Mouse (Mus musculus) neural tube, embryonic 12.5 days (tissue): ENCODE results near the gene Dennd2c. TPM values are rescaled to one million over a fixed set of nuclear protein-coding genes. Genes with fewer than 3 reads are reported as not detected.

Experiments
- ATAC-seq: fragments of 200-750 bp; cut with Nextera tagmentation; 2 replicates; pipeline ENCODE4 v1.8.0; 2017; ENCODE audit warnings: low read depth, mild to moderate bottlenecking, moderate TSS enrichment, moderate library complexity; ENCODE audit not compliant: low FRiP score
- H3K27ac ChIP-seq: fragments of 300-500 bp; sonication (generic); 2 replicates; pipeline ENCODE4 v1.5.1; 2016
- H3K27me3 ChIP-seq: fragments of 300-500 bp; sonication (generic); replicated peaks from 2 replicates; pipeline ENCODE4 v1.6.1; 2016; ENCODE audit warnings: mild to moderate bottlenecking
- H3K36me3 ChIP-seq: fragments of 300-500 bp; sonication (generic); 2 replicates; pipeline ENCODE4 v1.6.1; 2016; ENCODE audit warnings: mild to moderate bottlenecking
- H3K4me1 ChIP-seq: fragments of 300-500 bp; sonication (generic); 2 replicates; pipeline ENCODE4 v1.6.1; 2016
- H3K4me2 ChIP-seq: fragments of 300-500 bp; sonication (generic); replicated peaks from 2 replicates; pipeline ENCODE4 v1.6.1; 2016; ENCODE audit warnings: mild to moderate bottlenecking
- H3K4me3 ChIP-seq: fragments of 300-500 bp; sonication (generic); 2 replicates; pipeline ENCODE4 v1.5.1; 2016
- H3K9ac ChIP-seq: fragments of 300-500 bp; sonication (generic); 2 replicates; pipeline ENCODE4 v1.6.1; 2016; ENCODE audit warnings: mild to moderate bottlenecking
- H3K9me3 ChIP-seq: fragments of 300-500 bp; sonication (generic); 2 replicates; pipeline ENCODE4 v1.6.1; 2016; ENCODE audit warnings: mild to moderate bottlenecking
- WGBS: fragments of 180-500 bp; shearing (Covaris S2); methylation state at CpG from one replicate; pipeline ENCODE4 v1.1.7; 2016; 5-methylcytosine and 5-hydroxymethylcytosine counted together
- polyA plus RNA-seq: library from polyadenylated mRNA; unstranded; fragments of >200 nt; fragmentation: Nextera tagmentation; extraction: Ambion mirVana; gene quantifications from 2 replicates; pipeline ENCODE4 v1.2.1, GENCODE M21; 2016

The Dennd2c gene
- polyA plus RNA-seq, result 3.0 and 3.1 TPM in 2 replicates

DNA sequence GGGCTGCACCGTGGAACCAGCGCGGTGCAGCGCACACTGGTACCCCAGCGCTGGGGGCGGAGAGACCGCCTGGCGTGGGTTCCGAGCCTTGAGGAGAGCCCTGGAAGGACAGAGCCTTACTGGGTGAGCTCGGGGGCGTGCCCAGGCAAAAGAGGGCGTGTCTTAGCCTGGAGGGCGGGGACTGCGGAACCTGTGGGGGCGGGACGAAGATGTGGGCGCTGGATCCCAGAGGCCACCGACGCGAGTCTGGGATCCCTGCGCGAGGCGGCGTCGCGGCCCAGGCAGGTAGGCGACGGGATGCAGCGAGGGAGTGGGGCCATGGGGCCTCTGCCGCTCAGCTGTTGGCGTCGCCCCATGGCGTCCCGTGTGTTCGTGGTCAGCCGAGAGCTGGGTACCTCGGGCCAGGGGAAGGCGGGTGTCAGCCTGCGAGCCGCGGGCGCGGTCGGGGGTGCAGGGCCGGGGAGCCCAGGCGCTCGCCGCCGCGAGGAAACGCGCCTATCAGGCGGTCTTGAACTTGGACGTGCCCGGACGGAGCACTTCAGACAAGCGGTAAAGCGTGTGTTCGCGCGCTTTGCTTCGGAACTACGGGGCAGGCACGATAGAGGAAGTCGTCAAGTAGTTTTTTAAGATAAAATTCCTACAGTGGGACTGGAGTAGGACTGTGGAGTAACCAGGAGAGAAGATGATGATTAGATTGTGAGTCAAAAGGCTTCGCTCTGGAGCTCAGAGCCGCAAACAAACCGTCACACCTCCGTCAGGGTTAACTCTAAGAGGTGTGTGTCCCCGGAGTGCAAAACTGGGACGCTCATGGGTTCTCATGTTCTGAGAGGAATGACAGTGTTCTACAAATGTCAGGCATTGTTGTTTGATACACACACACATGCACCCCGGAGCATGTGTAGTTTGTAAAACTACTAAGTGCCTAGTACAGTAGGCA lies at the start of gene Dennd2c:
Gene Dennd2c, plus strand, starts transcription at position 151 of the 937 bp plus-strand sequence.
- H3K27ac ChIP-seq, result no peak within 1 kb of the TSS
- ATAC-seq, result peak; percentile 97
- no peaks in the 10 kb centered on the region for H3K36me3 ChIP-seq
- H3K9ac ChIP-seq, result peak within 1 kb of the TSS; percentile 60
- peak within 1 kb of the TSS; percentile 90 for H3K4me2 ChIP-seq
- H3K4me1 ChIP-seq, result peaks cover 10% of the 10 kb centered on the region
- 1% methylated on average over 72 of the region's 72 CpGs for WGBS
- H3K27me3 ChIP-seq, result peaks cover 31% of the 10 kb centered on the region
- H3K4me3 ChIP-seq, result peak within 1 kb of the TSS; percentile 59
- no peaks in the 10 kb centered on the region for H3K9me3 ChIP-seq

DNA sequence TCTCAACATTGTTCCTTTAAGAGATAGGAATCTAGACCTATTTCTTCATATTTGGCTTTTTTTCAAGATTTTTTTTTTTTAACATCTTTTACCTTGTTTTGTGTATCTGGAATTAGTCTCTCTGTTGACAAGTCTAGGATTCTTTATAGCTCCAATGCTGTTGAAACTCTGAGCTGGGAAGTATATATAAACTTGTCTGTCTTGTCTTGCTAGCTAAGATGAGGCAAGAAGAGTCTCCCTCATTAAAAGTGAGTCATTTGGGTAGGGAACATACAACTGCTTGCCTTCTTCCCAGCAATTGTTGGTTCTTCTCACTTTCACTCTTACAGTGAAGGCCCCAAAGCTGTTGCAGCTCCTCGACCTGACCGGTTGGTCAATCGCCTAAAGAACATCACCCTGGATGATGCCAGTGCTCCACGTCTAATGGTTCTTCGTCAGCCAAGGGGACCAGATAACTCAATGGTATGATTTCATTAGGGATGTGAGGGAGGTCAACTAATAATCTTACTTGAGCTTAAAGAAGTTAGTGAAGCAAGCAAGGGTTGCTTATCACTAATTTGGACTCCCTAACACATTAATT lies 46.3 kb upstream of the Dennd2c start:
- H3K4me1 ChIP-seq, result peaks cover 4% of the 10 kb centered on the region; the same call in 1 of the 2 replicates
- peaks cover 56% of the 10 kb centered on the region for H3K36me3 ChIP-seq
- no peak overlapping the region for H3K9ac ChIP-seq
- 93% methylated on average over 5 of the region's 5 CpGs for WGBS
- H3K27me3 ChIP-seq, result no peaks in the 10 kb centered on the region
- H3K4me3 ChIP-seq, result no peak overlapping the region
- H3K27ac ChIP-seq, result no peak overlapping the region
- no peak overlapping the region for H3K4me2 ChIP-seq
- no peak for ATAC-seq
- no peaks in the 10 kb centered on the region for H3K9me3 ChIP-seq

DNA sequence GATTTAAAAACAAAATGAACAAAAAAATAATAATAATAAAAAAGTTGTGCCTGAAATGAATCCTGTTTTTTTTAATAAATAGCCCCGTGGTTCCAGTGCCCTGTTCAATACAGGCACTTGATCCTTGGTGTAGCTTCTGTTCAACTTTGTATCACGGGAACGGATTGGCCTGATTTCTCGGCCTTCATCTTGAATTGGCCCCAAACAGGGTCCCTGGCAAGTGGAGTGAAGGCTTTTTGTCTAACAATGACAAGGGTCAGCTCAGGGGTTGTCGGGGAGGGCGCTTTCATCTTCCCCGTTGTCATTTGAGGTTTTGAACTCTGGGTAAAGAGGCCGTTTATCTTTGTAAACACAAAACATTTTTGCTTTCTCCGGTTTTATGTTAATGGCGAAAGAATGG lies 44.7 kb upstream of the Dennd2c start:
- ATAC-seq, result peak; percentile 61

DNA sequence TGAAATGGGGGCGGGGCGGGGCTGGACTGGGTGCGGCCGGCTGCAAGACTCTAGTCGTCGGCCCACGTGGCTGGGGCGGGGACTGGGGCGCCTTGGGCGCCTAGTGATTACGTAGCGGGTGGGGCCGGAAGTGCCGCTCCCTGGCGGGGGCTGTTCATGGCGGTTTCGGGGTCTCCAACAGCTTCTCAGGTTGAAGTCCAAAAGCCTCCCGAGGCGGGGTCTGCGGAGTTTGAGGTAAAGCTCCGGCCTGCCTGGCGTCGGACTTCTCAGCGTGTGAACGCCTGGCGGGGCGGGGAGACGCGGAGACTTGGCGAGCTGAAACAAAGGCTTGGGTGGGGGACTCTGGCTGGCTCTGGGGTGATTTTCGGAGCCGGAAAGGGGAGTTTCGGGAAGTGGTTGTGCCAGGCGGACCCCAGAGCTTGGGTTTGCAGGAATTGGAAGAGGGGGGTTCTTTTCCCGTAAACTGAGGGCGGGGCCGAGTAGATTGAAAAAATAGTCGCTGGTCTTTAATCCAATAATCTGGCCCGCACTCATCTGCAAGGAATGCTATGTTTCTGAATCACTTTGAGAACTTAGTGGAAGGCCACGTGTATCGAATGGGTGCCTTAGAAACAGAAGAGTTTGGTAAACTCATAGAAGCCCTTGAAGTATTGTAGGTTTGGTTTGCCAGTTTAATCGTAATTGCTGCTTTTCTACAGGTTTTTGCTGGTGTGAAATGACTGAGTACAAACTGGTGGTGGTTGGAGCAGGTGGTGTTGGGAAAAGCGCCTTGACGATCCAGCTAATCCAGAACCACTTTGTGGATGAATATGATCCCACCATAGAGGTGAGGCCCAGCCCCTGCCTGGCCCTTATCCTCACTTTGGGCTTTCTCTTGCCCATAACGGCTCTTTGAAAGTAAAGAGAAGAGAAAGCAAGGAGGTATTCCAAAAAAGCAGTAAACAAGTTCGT lies 43.9 kb upstream of the Dennd2c start, which contains the start of gene Nras:
Gene Nras, plus strand, starts transcription at position 79 of the 951 bp plus-strand sequence.
- Histone ChIP-seq H3K36me3 (peaks cover 62% of the 10 kb centered on the region), H3K27me3 (no peaks in the 10 kb centered on the region)

More for the DNA sequence above, 44.7 kb upstream of the Dennd2c start:
- peak overlapping the region; percentile 76; the same call in 1 of the 2 replicates for H3K9ac ChIP-seq
- H3K9me3 ChIP-seq, result no peaks in the 10 kb centered on the region
- H3K36me3 ChIP-seq, result peaks cover 59% of the 10 kb centered on the region
- H3K27me3 ChIP-seq, result no peaks in the 10 kb centered on the region
- H3K27ac ChIP-seq, result no peak overlapping the region
- under 1% methylated on average over 10 of the region's 10 CpGs for WGBS
- peaks cover 4% of the 10 kb centered on the region; the same call in 1 of the 2 replicates for H3K4me1 ChIP-seq
- peak overlapping the region; percentile 75 for H3K4me3 ChIP-seq
- peak overlapping the region; percentile 72 for H3K4me2 ChIP-seq

DNA sequence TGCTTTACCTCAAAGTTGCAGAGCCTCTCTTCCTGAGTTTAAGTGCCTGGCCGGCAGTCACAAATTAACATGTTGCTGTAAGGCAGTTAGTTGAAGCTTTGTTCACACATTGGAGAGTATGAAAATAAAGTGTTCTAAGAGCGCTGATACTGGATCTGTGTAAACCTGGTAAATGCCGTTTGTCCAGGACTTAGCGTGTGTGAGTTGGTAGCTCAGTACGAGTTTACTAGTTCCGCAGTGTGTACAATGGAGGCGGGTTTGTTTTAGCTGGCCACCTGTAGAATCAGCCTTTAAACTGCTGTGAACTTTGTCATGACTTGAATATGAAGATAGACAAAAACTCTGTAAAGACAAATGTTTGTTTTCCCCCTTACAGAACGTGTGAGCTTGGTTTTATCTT lies 35.5 kb upstream of the Dennd2c start:
- H3K27me3 ChIP-seq, result no peaks in the 10 kb centered on the region
- WGBS, result 93% methylated on average over 8 of the region's 8 CpGs

More for the DNA sequence above, 43.9 kb upstream of the Dennd2c start, which contains the start of gene Nras:
- Histone ChIP-seq H3K4me3 (peak within 1 kb of the TSS; percentile 75), H3K4me2 (peak within 1 kb of the TSS; percentile 72), H3K27ac (peak within 1 kb of the TSS; percentile 85), H3K4me1 (peaks cover 4% of the 10 kb centered on the region; the same call in 1 of the 2 replicates), H3K9ac (peak within 1 kb of the TSS; percentile 76), H3K9me3 (no peaks in the 10 kb centered on the region)
- ATAC-seq, result peak; percentile 99
- whole genome bisulfite sequencing, result 3% methylated on average over 46 of the region's 46 CpGs

DNA sequence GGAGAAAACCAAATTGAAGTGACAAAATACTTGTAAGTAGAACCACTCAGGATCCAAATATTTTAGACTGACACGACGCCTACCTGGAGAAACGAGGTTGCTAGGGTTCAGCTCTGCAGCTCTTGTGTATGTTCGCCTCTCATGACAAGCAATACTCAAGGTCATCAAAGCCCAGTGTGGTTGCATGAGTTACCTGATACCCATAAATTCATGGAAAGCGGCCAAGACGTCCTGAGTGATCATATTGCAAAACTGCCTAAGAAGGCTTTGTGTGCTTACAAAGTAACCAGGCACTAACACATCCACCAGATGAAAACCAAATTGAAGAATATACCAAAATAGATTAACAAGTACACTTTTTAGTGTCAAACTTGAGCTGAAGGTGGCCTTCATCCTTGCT lies 33.4 kb upstream of the Dennd2c start:
- H3K27me3 ChIP-seq, result no peaks in the 10 kb centered on the region
- ATAC-seq, result no peak
- H3K4me3 ChIP-seq, result no peak overlapping the region
- no peak overlapping the region for H3K27ac ChIP-seq
- H3K9ac ChIP-seq, result no peak overlapping the region
- no peaks in the 10 kb centered on the region for H3K9me3 ChIP-seq
- WGBS, result 95% methylated on average over 6 of the region's 6 CpGs
- H3K4me1 ChIP-seq, result no peaks in the 10 kb centered on the region
- peaks cover 46% of the 10 kb centered on the region for H3K36me3 ChIP-seq
- no peak overlapping the region for H3K4me2 ChIP-seq

More for the DNA sequence above, 35.5 kb upstream of the Dennd2c start:
- Histone ChIP-seq H3K4me1 (no peaks in the 10 kb centered on the region), H3K4me3 (no peak overlapping the region), H3K9ac (no peak overlapping the region), H3K36me3 (peaks cover 67% of the 10 kb centered on the region), H3K9me3 (no peaks in the 10 kb centered on the region), H3K4me2 (no peak overlapping the region), H3K27ac (no peak overlapping the region)
- no peak for ATAC-seq

DNA sequence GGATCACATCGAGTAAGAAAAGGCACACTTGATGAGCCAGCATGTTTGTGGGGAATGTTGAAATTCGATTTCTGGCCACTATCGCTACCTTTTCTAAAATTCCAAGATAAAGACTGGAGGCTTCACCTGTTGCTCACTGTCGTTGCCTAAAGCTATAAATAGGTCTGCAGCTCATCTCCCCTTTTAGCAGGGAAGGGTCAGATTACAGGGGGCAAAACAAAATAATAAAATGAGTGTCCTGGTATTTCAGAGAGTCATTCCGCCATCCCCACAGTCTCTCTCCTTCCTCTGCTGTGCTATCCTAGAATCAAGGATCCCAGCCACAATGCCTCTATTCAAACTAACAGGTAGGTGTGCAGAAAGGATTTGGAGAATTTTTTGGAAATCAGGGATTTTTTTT lies 28.6 kb upstream of the Dennd2c start, which contains the start of gene Ampd1:
Gene Ampd1, plus strand, starts transcription at position 244 of the 400 bp plus-strand sequence.
- Histone ChIP-seq H3K9ac (no peak within 1 kb of the TSS), H3K27ac (no peak within 1 kb of the TSS), H3K4me3 (no peak within 1 kb of the TSS), H3K9me3 (no peaks in the 10 kb centered on the region), H3K4me1 (no peaks in the 10 kb centered on the region), H3K27me3 (no peaks in the 10 kb centered on the region), H3K4me2 (no peak within 1 kb of the TSS), H3K36me3 (peaks cover 6% of the 10 kb centered on the region)
- 73% methylated on average over 5 of the region's 5 CpGs for WGBS
- no peak for ATAC-seq

DNA sequence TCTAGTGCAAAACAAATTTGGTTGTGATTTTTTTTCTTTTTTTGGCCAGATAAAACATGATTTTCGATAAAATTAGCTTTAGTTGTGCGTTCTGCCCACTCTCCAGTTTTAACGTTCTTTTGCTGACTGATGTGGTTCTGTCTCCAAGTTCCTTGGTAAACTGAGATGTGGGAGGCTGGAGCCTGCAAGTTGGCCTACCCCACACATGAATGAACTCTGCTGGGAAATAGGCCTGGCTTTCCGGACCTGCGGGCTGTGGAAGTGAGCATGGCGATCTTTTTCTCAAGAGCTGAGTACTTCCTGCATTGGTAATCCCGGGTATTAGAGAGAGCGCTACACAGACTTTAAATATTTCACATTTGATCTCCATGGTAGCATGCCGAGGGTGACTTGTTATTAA lies 26.5 kb upstream of the Dennd2c start:
- no peaks in the 10 kb centered on the region for H3K9me3 ChIP-seq
- no peak overlapping the region for H3K4me2 ChIP-seq
- H3K27ac ChIP-seq, result no peak overlapping the region
- WGBS, result 89% methylated on average over 9 of the region's 9 CpGs
- H3K4me1 ChIP-seq, result no peaks in the 10 kb centered on the region
- ATAC-seq, result no peak
- no peaks in the 10 kb centered on the region for H3K27me3 ChIP-seq
- no peak overlapping the region for H3K4me3 ChIP-seq
- no peak overlapping the region for H3K9ac ChIP-seq
- no peaks in the 10 kb centered on the region for H3K36me3 ChIP-seq

DNA sequence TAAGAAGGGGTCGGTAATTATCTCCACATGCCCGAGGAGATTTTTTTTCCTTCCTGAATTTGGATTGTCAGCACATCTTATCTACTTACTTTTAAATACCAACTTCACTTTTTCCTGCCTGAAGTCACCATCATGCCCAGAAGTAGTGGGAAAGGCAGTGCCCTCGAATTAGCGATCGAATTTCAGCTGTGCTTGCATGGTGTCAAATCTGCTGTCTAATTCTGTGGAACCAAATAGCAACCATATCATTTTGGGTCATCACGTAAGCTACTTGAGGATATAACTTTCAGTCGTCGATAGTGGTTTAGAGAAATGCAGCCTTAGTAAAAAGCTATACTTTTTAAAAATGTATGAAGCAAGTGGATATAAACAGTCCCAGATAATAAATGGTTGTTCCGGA lies 25.9 kb upstream of the Dennd2c start:
- 92% methylated on average over 9 of the region's 9 CpGs for WGBS
- ATAC-seq, result no peak

DNA sequence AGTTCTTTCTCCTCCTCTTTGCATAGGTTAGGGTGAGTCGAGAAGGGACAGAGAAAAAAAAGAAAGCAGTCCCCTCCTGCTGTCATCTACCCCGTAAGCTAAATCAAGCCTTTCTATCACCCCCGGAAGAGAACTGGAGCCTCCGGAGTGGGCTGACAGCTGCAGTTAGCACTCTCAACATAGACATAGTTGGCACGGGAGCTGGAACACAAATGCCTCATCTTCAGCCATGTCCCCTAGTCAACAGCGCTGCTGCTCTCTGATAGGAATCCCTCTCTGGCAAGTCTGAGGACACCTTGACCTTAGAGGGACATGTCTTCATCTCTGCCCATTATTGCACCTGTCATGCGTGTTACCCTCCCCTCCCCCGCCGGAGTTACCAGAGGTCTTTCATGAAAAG lies 23.1 kb upstream of the Dennd2c start:
- H3K27me3 ChIP-seq, result no peaks in the 10 kb centered on the region
- no peaks in the 10 kb centered on the region for H3K36me3 ChIP-seq
- H3K9ac ChIP-seq, result no peak overlapping the region
- no peak for ATAC-seq
- no peaks in the 10 kb centered on the region for H3K9me3 ChIP-seq
- H3K27ac ChIP-seq, result no peak overlapping the region
- no peak overlapping the region for H3K4me2 ChIP-seq
- 82% methylated on average over 9 of the region's 9 CpGs for WGBS
- H3K4me1 ChIP-seq, result no peaks in the 10 kb centered on the region
- H3K4me3 ChIP-seq, result no peak overlapping the region

More for the DNA sequence above, 25.9 kb upstream of the Dennd2c start:
- H3K9me3 ChIP-seq, result no peaks in the 10 kb centered on the region
- no peak overlapping the region for H3K4me2 ChIP-seq
- no peaks in the 10 kb centered on the region for H3K4me1 ChIP-seq
- H3K27ac ChIP-seq, result no peak overlapping the region
- no peaks in the 10 kb centered on the region for H3K36me3 ChIP-seq
- H3K4me3 ChIP-seq, result no peak overlapping the region
- no peaks in the 10 kb centered on the region for H3K27me3 ChIP-seq
- no peak overlapping the region for H3K9ac ChIP-seq

DNA sequence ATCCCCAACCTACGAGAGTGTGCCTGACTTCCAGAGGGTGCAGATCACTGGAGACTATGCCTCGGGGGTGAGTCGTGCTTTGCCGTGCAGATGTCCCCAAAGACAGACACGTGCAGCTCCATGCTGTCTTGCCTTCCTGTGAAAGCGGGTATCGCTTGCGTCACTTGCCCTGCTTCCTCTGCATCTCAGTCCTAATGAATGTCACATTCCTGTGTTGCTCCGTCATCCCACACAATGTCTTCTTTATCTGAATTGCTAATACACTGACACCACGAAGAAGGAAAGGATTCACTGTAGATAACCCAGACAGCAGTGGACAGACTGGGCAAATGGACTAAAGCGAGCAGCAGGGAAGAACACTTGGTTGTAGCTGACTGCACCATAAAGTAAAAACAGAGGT lies 21.4 kb upstream of the Dennd2c start:
- no peaks in the 10 kb centered on the region for H3K36me3 ChIP-seq
- H3K9ac ChIP-seq, result no peak overlapping the region
- 70% methylated on average over 11 of the region's 11 CpGs for WGBS
- H3K27ac ChIP-seq, result no peak overlapping the region
- no peaks in the 10 kb centered on the region for H3K9me3 ChIP-seq
- H3K4me2 ChIP-seq, result no peak overlapping the region
- no peak for ATAC-seq
- H3K4me1 ChIP-seq, result no peaks in the 10 kb centered on the region
- H3K27me3 ChIP-seq, result no peaks in the 10 kb centered on the region
- no peak overlapping the region for H3K4me3 ChIP-seq
